Mouse (Mus musculus): ENCODE measurements around the gene Olfr935.

DNA sequence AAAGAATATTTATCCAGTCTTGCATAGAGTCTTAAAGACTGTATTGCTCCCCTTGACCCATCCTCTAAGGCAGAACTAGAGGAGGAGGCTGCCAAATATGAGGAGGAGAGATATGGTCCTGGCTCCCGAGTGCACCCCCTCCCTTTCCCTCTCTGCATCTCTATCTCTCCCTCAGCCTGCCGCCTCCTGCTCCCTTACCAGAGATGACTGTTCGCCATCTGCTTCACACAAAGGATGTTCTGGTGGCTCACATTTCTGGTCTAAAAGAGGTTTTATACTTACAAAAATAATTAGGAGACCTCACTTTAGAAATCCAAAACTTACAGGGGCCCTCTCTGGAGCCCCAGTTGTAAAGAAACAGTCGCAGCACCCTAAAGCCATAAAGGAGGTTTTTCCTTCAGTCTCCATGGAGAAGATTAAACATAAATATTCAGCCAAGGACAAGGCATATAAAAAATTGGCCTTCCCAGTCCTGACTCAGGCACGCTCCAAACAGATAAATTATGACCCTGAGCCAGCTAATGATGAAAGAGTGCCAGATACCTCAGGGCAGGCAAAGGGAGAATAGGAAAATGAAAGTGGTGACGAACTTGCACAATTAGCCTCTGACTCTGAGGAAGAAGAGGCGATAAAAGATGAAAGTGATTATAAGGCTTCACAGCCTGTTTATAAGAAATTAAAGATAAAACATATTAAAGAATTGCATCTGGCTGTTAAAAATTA lies 45.9 kb downstream of the Olfr935 start:
- TF ChIP-seq CTCF (conservative IDR thresholded peaks at IDR 0.05; ENCODE audit: insufficient read depth, insufficient read length, low read depth, low read length) = no peak
- no peak for TF ChIP-seq POLR2A (IDR thresholded peaks at IDR 0.05; ENCODE audit: low read depth, low read length)
